Mouse (Mus musculus) hindbrain, embryonic 14.5 days (tissue): Measurements from ENCODE around the gene Lypd5. TPM values are rescaled to one million over a fixed set of nuclear protein-coding genes. Genes with fewer than 3 reads are reported as not detected.
A peak's percentile ranks its signal among the peaks of the same experiment; 100 is the strongest.

Experiments
- ATAC-seq: fragments of 200-750 bp; cut with Nextera tagmentation; 2 replicates; pipeline ENCODE4 v1.8.0; 2017; ENCODE audit warnings: moderate number of reproducible peaks, mild to moderate bottlenecking, moderate TSS enrichment, moderate library complexity; ENCODE audit not compliant: low FRiP score
- DNase-seq: peaks from one replicate; pipeline ENCODE4 v3.0.0-alpha.2; 2015; ENCODE audit warnings: low spot score
- H3K27ac ChIP-seq: fragments of 300-500 bp; sonication (generic); 2 replicates; pipeline ENCODE4 v1.5.1; 2014; ENCODE audit warnings: mild to moderate bottlenecking, moderate library complexity
- H3K27me3 ChIP-seq: fragments of 300-500 bp; sonication (generic); 2 replicates; pipeline ENCODE4 v1.6.1; 2014; ENCODE audit warnings: mild to moderate bottlenecking, low read length, mixed read lengths; ENCODE audit not compliant: control insufficient read depth, insufficient read depth
- H3K36me3 ChIP-seq: fragments of 300-500 bp; sonication (generic); replicated peaks from 2 replicates; pipeline ENCODE4 v1.6.1; 2014; ENCODE audit not compliant: control insufficient read depth, insufficient read depth
- H3K4me1 ChIP-seq: fragments of 300-500 bp; sonication (generic); replicated peaks from 2 replicates; pipeline ENCODE4 v1.6.1; 2014; ENCODE audit warnings: antibody characterized with exemption, low read length, mixed read lengths; ENCODE audit not compliant: control insufficient read depth, insufficient read depth
- H3K4me2 ChIP-seq: fragments of 300-500 bp; sonication (generic); replicated peaks from 2 replicates; pipeline ENCODE4 v1.6.1; 2014; ENCODE audit warnings: mild to moderate bottlenecking, moderate library complexity
- H3K4me3 ChIP-seq: fragments of 300-500 bp; sonication (generic); replicated peaks from 2 replicates; pipeline ENCODE4 v1.5.1; 2014; ENCODE audit warnings: mild to moderate bottlenecking, low read length
- H3K9ac ChIP-seq: fragments of 300-500 bp; sonication (generic); 2 replicates; pipeline ENCODE4 v1.6.1; 2014
- H3K9me3 ChIP-seq: fragments of 300-500 bp; sonication (generic); 2 replicates; pipeline ENCODE4 v1.6.1; 2016; ENCODE audit warnings: low read length; ENCODE audit not compliant: control insufficient read depth
- WGBS: fragments of 180-500 bp; shearing (Covaris S2); extraction: QIAGEN DNeasy Blood & Tissue Kit; methylation state at CpG from one replicate; pipeline ENCODE4 v1.1.7; 2014; 5-methylcytosine and 5-hydroxymethylcytosine counted together
- polyA plus RNA-seq: library from polyadenylated mRNA; unstranded; fragments of >200 nt; fragmentation: Nextera tagmentation; extraction: Ambion mirVana; gene quantifications from 2 replicates; pipeline ENCODE4 v1.2.1, GENCODE M21; 2014

The Lypd5 gene
- polyA plus RNA-seq, 1 experiment from 2014 or later, result not detected

DNA sequence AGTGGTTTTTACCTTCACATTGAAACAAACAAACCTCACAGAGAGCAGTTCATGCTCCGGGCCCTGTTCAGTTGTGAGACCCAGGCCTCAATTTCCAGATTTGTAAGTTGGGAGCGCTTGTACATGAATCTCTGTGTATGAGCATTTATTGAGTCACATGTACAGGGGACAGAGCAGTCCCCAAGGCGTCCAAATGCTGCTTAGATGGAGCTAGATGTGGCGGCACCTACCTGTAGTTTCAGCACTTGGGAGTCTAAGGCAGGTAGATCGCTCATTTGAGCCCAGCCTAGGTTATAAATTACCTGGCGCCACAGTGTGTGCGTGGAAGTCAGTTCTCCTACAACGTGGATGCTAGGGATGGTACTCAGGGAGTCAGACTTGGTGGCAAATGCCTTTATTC lies 27.5 kb downstream of the Lypd5 start:
- ATAC-seq, result no peak
- no peak overlapping the region for H3K4me2 ChIP-seq
- peaks cover 4% of the 10 kb centered on the region; the same call in 1 of the 2 replicates for H3K4me1 ChIP-seq
- no peaks in the 10 kb centered on the region for H3K9me3 ChIP-seq
- H3K27ac ChIP-seq, result no peak overlapping the region
- WGBS, result 90% methylated on average over 8 of the region's 8 CpGs
- no peak for DNase-seq
- H3K4me3 ChIP-seq, result no peak overlapping the region
- no peaks in the 10 kb centered on the region for H3K36me3 ChIP-seq
- no peak overlapping the region for H3K9ac ChIP-seq
- no peaks in the 10 kb centered on the region; the same call in 1 of the 2 replicates for H3K27me3 ChIP-seq

DNA sequence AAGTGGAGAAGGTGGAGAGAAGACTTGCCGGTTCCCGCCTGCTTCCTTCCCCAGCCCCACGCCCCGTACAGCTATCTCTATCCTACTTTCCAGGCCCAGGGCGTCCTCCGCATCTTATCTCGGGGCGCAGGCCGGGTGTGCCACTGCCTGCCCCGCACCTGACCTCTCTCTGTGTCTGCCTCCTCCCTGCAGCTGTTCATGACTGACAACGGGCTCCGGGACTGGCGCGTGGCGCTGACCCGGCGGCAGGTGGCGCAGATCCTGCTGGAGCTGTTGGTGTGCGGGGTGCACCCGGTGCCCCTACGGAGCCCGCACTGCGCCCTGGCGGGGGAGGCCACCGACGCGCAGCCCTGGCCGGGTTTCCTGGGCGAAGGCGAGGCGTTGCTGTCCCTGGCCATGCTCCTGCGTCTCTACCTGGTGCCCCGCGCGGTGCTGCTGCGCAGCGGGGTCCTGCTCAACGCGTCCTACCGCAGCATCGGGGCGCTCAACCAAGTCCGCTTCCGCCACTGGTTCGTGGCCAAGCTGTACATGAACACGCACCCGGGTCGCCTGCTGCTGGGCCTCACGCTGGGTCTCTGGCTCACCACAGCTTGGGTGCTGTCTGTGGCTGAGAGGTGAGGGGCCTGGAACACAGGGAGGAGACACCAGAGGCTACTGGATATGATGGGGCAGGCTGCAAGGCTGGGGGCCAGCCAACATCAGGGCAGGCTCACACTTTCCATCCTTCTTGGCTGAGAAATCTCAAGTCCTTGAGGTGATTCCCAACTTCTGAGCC lies 28.3 kb downstream of the Lypd5 start:
- Histone ChIP-seq H3K36me3 (no peaks in the 10 kb centered on the region), H3K4me1 (peaks cover 4% of the 10 kb centered on the region; the same call in 1 of the 2 replicates), H3K27me3 (no peaks in the 10 kb centered on the region; the same call in 1 of the 2 replicates), H3K4me2 (peak overlapping the region; percentile 38), H3K9me3 (no peaks in the 10 kb centered on the region), H3K27ac (no peak overlapping the region), H3K4me3 (peak overlapping the region; percentile 10; the same call in 1 of the 2 replicates), H3K9ac (peak overlapping the region; percentile 17; the same call in 1 of the 2 replicates)
- no peak for DNase-seq
- ATAC-seq, result no peak
- 10% methylated on average over 49 of the region's 49 CpGs for WGBS

DNA sequence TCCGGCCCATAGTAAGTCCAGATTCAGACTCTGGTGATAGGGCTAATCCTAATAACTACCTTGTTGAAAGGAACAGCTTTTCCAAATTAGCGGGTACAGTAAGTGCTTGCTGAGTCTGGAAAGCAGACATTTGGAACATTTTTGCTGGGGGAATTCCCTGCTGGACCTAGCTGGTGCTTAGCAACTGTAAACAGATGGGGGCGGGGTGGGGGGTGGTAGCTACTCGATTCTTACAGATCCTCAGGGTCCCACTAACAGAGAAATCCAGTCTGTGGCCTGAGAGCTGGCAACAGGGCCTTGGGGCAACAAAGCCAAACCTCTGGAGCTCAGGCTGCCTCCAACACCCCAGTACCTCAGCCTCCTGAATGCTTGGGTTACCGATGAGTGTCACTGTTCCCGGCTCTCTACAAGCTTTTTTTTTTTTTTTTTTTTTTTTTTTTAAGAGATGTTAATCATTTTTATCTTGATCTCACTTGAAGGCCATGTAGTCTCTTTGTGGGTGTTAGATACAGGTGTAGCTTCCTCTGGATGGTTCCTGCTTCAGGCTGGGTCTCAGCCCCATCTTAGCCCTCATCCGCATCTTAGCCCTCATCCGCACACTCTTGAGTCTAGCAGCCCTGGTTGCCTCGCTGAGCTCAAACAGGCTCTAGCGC lies 29.2 kb downstream of the Lypd5 start:
- Histone ChIP-seq H3K9me3 (no peaks in the 10 kb centered on the region), H3K4me1 (peaks cover 4% of the 10 kb centered on the region; the same call in 1 of the 2 replicates), H3K36me3 (no peaks in the 10 kb centered on the region), H3K27ac (no peak overlapping the region), H3K27me3 (no peaks in the 10 kb centered on the region; the same call in 1 of the 2 replicates), H3K9ac (no peak overlapping the region), H3K4me3 (no peak overlapping the region), H3K4me2 (no peak overlapping the region)
- ATAC-seq (no peak), DNase-seq (no peak)
- WGBS, result 71% methylated on average over 10 of the region's 10 CpGs

DNA sequence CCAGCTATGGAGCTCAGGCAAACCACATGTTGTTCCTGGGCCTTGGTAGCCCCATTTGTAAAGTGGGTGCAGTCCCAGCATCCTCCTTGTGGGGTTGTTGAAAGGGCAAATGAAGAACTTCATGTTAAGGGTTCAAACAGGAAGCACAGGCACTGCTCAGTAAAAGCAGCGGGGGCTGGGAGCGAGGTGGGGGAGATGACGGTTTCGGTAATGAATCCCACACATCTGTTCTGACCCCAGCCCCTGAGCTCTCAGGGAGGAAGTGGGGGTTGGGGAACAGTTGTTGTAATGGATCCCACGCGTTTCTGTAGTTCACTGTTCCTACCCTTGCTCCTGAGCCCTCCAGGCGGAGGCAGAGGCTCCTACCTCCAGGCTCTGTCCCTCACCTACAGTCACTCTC lies 30.9 kb downstream of the Lypd5 start:
- no peaks in the 10 kb centered on the region; the same call in 1 of the 2 replicates for H3K4me1 ChIP-seq
- H3K27me3 ChIP-seq, result no peaks in the 10 kb centered on the region; the same call in 1 of the 2 replicates
- no peaks in the 10 kb centered on the region for H3K36me3 ChIP-seq
- H3K4me3 ChIP-seq, result no peak overlapping the region
- H3K9ac ChIP-seq, result no peak overlapping the region
- H3K4me2 ChIP-seq, result no peak overlapping the region
- H3K9me3 ChIP-seq, result no peaks in the 10 kb centered on the region
- no peak overlapping the region for H3K27ac ChIP-seq
- no peak for ATAC-seq
- WGBS, result 68% methylated on average over 7 of the region's 7 CpGs
- DNase-seq, result no peak

DNA sequence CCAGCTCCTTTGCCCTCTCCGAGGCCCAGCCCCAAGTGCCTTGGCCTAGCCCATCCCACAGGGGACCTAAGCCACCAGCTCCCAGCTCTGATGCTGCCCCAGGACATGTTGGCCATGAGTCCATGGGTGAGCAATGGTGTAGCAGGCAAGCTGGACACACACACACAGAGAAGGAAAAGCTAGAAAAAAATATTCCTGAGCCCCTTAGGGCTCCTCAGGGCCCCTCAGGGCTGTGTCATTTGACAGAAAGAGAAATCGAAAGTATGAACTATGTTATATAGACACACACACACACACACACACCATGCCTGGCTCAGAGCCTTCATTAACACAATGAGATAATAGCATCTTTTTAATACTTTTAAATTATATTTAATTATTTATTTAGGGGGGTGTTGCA lies 31.4 kb downstream of the Lypd5 start:
- Histone ChIP-seq H3K9me3 (no peaks in the 10 kb centered on the region), H3K9ac (no peak overlapping the region), H3K27me3 (no peaks in the 10 kb centered on the region; the same call in 1 of the 2 replicates), H3K4me1 (no peaks in the 10 kb centered on the region; the same call in 1 of the 2 replicates), H3K4me3 (no peak overlapping the region), H3K4me2 (no peak overlapping the region), H3K27ac (no peak overlapping the region), H3K36me3 (no peaks in the 10 kb centered on the region)
- no peak for ATAC-seq
- 76% methylated on average over 2 of the region's 2 CpGs for WGBS
- DNase-seq, result no peak

DNA sequence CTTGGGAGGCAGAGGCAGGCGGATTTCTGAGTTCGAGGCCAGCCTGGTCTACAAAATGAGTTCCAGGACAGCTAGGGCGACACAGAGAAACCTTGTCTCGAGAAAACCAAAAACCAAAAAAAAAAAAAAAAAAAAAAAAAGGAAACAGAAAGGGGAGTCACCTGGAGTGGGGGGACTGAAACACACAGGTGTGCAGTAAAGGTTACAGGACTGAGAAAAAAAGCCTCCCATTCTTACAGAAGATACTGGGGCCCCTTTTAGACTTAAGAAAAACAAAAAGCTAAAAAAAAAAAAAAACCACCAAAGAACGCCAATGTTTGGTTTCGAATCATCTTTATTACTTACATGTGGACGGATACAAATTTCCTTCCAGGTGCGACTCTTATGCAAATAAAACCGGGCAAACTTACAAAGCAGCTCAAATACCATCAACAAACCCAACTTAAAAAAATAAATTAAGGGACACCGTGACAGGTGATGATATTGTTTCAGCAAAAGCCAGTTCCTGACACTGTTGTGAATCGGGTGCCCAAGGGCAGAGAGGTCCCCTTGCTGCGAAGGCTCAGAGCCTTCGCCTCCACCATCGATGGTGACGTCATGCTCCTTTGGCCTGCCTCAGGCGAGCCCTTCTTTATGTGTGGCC lies 33.9 kb downstream of the Lypd5 start:
- H3K27ac ChIP-seq, result no peak overlapping the region
- 84% methylated on average over 16 of the region's 16 CpGs for WGBS
- H3K27me3 ChIP-seq, result no peaks in the 10 kb centered on the region
- DNase-seq (no peak), ATAC-seq (no peak)
- H3K9me3 ChIP-seq, result no peaks in the 10 kb centered on the region
- no peak overlapping the region for H3K4me3 ChIP-seq
- no peaks in the 10 kb centered on the region for H3K36me3 ChIP-seq
- H3K4me2 ChIP-seq, result no peak overlapping the region
- no peak overlapping the region for H3K9ac ChIP-seq
- no peaks in the 10 kb centered on the region for H3K4me1 ChIP-seq

DNA sequence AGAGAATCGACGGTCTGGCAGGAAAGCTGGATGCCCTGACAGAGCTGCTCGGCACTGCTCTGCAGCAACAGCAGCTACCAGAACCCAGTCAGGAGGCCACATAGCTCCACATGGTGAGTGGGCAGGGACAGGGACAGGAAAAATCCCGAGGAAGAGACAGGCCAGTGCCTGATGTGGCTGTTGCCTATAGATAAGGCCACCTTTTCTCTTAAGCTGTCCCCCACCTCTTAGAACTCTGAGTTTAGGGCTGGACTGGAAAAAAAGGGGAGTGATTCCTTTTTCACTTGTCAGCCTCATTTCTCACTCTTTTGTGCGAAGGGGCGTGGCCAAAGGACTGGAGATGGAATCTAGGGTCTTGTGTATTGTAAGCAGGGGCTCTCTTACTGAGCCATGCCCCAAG lies 35.1 kb downstream of the Lypd5 start:
- Histone ChIP-seq H3K9me3 (no peaks in the 10 kb centered on the region), H3K36me3 (no peaks in the 10 kb centered on the region), H3K4me1 (no peaks in the 10 kb centered on the region), H3K9ac (no peak overlapping the region), H3K27ac (no peak overlapping the region), H3K4me2 (no peak overlapping the region), H3K27me3 (no peaks in the 10 kb centered on the region), H3K4me3 (no peak overlapping the region)
- DNase-seq (no peak), ATAC-seq (no peak)
- WGBS, result 68% methylated on average over 6 of the region's 6 CpGs

DNA sequence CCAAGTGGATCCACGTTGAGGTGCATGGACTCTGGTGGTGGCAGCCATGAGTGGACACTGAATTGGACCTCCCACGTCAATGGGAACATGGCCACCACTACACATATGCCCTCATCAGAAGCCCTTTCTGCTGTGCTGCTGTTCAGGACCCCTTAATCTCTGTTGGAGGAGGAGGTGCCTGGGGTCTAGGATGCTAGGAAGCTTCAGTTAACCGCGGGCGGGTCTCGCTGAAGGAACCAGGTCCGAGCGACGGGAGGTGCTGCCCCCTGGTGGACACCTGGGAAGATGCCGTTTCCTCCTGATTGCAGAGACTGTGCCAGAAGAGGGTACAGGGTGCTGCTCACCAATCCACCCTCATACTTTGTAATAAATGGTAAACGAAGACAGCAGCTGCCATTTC lies 35.8 kb downstream of the Lypd5 start:
- ATAC-seq (peak; percentile 55; the same call in 1 of the 2 replicates), DNase-seq (peak; percentile 78)
- no peaks in the 10 kb centered on the region for H3K27me3 ChIP-seq
- peak overlapping the region; percentile 26 for H3K4me2 ChIP-seq
- no peak overlapping the region for H3K9ac ChIP-seq
- H3K9me3 ChIP-seq, result no peaks in the 10 kb centered on the region
- no peak overlapping the region for H3K27ac ChIP-seq
- no peaks in the 10 kb centered on the region for H3K4me1 ChIP-seq
- H3K4me3 ChIP-seq, result no peak overlapping the region
- WGBS, result 11% methylated on average over 11 of the region's 11 CpGs
- H3K36me3 ChIP-seq, result no peaks in the 10 kb centered on the region

DNA sequence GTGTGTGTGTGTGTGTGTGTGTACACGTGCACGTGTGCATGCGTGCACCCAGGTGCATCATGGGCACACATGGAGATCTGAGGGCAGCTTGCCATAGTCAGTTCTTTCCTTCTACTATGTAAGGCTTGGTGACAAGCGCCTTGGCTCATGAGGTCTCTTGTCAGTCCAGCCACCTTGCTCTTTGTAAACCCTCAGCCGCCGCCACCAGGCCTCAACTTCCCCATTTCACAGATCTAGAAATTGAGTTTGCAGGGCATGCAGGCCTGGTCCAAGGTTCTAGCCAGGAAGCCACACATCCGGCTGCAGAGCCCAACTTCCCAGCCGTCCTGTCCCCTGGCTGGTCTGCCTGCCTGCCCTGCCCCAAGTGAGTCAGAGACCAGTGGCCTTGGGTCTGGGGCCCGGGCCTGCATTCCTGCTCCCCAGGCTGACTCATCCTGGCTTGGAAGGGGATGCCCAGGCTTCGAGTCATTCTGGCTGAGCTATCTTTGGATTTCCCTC lies 38.1 kb downstream of the Lypd5 start:
- no peak overlapping the region for H3K4me2 ChIP-seq
- no peak overlapping the region for H3K9ac ChIP-seq
- ATAC-seq, result no peak
- 87% methylated on average over 10 of the region's 10 CpGs for WGBS
- no peak for DNase-seq
- H3K4me1 ChIP-seq, result no peaks in the 10 kb centered on the region
- H3K9me3 ChIP-seq, result no peaks in the 10 kb centered on the region
- H3K27me3 ChIP-seq, result no peaks in the 10 kb centered on the region
- no peak overlapping the region for H3K27ac ChIP-seq
- no peaks in the 10 kb centered on the region for H3K36me3 ChIP-seq
- H3K4me3 ChIP-seq, result no peak overlapping the region
